Mouse (Mus musculus) NIH3T3 (cell line): Measurements from ENCODE around the gene Adamtsl2.

Experiments
- DNase-seq: peaks from one replicate; pipeline ENCODE4 v3.0.0-alpha.2; 2012; ENCODE audit warnings: low read depth

Adamtsl2 gene

GRCm38 (mm10) chr2:27079152-27079584 lies at the start of gene Adamtsl2:
Adamtsl2 (plus strand) TSS chr2:27079379.
- DNase-seq = peak; percentile 85

- DNase-seq = peak; percentile 40
These were observed 46.8 kb upstream of the Adamtsl2 start for GRCm38 (mm10) chr2:27032361-27032760.

GRCm38 (mm10) chr2:27036003-27036402 lies 43.2 kb upstream of the Adamtsl2 start:
- no peak for DNase-seq

- DNase-seq = no peak
These were observed 42.2 kb upstream of the Adamtsl2 start for GRCm38 (mm10) chr2:27037008-27037407.

- peak; percentile 88 for DNase-seq
These were observed 40.6 kb upstream of the Adamtsl2 start for GRCm38 (mm10) chr2:27038596-27038995.

GRCm38 (mm10) chr2:27039286-27039685 lies 39.9 kb upstream of the Adamtsl2 start:
- peak; percentile 27 for DNase-seq

DNA sequence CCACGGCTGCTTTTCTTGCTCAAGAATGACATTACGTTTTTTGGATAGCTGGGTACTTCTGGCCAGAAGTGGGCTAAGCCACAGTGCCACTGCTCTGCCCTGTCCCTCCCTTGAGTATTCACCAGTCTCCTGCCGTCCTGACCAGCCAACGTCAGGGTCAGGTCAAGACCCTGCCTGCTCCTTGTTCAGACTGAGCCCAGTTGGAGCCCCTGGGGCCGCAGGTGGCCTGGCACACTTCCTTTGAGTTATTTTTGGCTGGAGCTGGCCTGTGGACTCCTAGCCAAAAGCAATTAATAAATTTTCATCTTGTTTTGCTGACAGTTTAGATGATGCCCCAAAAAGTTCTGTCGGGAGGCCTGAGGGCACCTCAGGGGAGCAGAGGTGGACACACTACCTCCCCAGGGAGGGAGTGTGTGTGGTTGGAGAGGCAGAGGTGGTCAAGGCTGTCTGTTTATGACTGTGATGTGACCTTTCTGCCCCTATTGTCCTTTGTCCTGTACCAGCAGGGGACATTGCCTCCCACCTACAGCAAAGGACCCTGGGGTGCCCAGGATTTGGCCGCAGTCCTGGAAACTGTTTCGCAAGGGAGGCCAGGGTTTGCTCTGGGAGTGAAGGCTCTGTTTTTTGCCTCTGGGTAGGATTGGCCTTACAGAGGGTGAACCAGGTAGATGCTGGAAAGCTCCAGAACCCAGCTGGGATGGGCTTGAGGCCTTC lies 36.9 kb upstream of the Adamtsl2 start:
- peak; percentile 23 for DNase-seq

DNA sequence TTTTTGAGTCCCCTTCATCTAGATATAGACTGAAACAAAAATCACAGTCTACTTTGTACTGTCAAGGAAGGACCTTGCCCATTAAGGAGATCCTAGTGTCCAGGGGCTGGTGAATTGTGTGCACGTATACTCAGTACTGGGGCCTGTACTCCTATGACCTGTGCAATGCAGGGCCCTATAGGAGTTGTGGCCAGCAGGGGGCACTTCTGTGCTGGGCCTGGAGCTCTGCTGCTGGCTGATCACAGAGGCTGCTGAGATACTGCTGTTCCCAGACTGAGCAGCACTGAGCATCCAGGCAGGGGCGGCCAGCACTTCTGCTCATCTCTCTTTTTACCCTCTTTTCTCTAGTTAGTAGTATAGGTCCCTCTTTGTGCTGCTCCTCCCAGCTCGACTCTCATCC lies 35.7 kb upstream of the Adamtsl2 start:
- DNase-seq = peak; percentile 91

DNA sequence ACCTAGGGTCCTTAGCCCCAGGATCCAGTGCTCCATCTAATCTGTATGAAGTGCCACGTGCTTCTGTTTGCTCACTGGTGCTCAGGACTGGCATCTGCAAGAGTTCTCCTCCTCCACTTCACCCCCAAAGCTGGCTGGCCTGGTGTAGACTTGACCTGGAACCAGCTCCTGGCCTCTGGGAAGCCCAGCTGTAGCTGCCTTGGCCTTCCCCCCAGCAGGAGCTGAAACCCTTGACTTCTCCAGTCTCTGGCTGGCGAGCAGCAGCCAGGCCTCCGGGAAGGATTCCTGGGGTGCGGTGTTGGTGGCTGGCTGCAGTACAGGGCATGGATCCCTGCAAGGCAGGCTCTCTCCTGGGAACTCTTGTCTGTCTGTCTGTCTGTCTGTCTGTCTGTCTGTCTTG lies 35.0 kb upstream of the Adamtsl2 start:
- no peak for DNase-seq

- no peak for DNase-seq
These were observed 34.5 kb upstream of the Adamtsl2 start for GRCm38 (mm10) chr2:27044641-27045040.

DNA sequence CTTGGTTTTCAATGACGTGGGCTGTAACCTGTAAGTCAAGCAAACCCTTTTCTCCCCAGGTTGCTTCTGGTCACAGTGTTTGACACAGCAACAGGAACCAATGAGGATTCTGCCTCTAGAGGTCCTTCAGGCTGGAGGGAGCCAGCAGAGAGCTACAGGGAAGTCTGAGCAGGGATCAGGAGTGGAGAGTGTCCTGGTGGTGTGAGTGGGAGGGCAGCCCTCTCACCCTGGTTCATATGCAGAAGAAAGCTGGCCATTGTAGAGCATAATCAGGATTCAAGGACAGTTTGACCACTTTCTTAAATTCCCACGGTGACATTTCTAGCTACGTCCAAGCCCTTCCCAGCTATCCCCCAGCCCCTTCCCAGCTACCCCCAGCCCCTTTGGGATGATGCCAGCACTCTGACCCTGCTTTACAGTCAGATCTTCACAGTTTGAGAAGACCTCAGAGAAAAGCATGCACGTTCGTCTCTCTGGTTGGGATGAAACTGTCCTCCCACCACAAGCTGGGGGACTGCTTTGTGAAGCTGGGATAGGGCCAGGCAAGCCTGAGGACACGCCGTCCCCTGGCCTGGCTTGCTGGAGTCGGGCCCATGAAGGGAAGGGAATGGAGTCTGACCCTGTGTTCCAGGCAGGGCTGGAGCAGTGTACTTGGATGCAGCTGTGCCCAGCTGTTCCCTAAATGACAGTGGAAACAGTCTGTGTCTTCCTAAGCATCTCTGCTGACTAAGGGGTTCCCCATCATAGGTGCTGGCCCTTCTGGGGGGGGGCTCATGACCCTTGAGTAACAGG lies 33.0 kb upstream of the Adamtsl2 start:
- no peak for DNase-seq

DNA sequence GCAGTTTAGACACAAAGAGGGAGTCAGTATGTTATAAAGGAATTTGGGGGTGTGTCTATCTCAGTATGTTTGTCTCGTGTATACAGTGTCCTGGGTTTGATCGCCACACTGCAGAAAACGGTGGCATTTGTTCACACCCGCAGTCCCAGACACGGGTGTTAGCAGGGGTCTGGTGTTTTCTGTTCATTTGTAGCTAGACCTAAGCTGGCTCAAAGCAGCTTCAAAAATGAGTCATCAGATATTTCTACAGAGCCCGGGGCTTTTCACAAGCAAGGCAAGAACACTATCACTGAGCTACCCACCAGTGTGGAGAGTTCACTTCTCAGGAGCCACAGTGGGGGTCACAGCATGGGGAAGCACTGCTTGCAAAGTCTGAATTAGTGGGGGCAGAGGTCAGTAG lies 29.8 kb upstream of the Adamtsl2 start:
- peak; percentile 30 for DNase-seq

DNA sequence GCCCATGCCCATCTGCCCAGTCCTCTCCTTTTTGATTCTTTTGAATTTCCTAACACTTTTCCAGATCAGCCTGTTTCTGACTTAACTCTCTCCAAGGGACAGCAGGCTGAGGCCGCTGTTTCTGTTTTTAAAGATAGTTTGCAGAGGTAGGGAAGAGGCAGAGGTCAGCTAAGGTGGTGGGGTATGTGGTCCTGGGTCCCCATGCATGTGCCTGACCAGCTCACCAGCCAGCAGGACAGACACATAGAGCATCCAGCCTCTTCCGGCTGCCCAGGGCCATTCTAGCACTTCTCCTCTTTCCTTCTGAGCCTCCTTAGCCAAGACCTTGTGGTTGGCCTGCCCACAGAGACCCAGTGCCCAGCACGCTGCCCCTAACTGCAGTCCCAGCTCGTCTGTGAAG lies 20.9 kb upstream of the Adamtsl2 start:
- DNase-seq = no peak

DNA sequence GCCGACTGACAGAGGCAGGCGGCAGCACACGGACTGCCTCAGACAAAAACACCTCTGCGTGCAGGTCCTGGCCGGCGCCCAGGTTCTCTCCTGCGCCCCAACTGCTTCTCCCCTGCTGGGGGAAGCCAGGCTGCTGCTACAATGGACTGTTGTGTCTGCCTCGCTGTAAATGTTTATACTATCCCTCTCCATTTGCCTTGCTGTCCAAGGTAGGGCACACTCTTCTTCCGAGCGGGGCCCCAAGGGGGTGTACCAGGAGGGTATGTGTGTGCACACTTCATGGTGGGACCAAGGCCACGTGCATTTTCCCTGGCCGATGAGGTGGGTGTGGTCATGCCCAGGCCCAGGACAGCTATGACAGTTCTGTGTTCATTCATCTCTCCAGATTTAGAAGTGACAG lies 20.4 kb upstream of the Adamtsl2 start:
- DNase-seq = no peak

DNA sequence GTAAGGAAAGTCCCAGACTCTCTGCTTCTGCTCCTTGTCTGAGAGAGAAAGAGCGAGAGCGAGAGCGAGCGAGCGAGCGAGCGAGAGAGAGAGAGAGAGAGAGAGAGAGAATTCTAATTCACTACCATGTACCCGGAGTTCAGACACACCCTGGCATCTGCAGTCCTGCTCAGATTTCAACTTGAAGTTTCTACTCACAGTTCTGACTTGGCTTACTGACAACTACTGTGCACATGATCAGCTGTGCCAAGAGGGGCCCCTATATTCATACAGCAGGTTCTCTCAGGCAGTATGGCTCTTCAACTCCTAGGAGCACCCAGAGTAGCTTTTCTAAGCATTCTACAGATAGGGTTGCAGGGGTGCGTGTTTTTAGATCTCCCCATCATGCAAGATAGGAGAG lies 20.0 kb upstream of the Adamtsl2 start:
- DNase-seq = peak; percentile 28

- no peak for DNase-seq
These were observed 12.1 kb upstream of the Adamtsl2 start for GRCm38 (mm10) chr2:27067124-27067523.

DNA sequence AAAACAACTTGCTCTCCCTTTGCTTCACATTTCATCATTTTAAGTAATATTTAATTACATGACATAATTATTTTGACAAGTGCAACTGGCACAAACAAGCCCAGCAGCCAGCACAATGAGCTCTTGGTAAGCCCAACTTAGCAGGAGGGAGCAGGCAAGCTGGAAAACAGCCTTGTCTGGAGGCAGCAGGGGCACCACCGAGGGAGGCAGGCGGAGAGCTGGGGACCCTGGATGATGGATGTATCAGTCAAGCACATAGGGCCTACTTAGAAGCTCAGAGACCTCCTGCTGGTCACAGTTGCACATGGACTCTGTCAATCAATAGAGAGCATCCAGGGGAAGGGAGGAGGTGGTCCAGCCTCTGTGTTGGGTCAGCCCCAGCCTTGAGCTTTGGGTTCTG lies 11.2 kb upstream of the Adamtsl2 start:
- no peak for DNase-seq

- DNase-seq = no peak
These were observed 9.5 kb upstream of the Adamtsl2 start for GRCm38 (mm10) chr2:27069646-27070045.

- DNase-seq = no peak
These were observed 8.8 kb upstream of the Adamtsl2 start for GRCm38 (mm10) chr2:27070247-27070813.

DNA sequence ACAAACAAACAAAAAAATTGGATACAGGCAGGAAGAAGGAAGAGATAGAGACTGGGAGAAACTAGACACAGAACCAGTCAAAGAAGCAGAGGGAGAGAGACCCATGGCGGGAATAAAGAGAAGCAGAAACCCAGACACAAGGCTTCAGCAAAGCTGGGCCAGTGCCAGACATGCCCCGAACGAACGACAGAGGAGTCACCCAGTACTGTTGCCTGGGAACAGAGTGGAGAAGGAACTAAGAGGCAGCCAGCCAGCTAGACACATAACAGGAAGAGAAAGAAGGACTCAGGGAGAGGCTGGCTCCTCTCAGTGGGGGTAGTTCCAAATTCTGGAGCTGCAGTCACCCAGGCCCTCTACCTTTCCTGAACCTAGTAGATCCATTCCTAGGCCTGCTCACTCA lies 8.0 kb upstream of the Adamtsl2 start:
- peak; percentile 24 for DNase-seq

GRCm38 (mm10) chr2:27071978-27072377 lies 7.2 kb upstream of the Adamtsl2 start, which contains the start of gene Mymk:
Mymk (minus strand) TSS chr2:27072179.
- no peak for DNase-seq

- no peak for DNase-seq
These were observed 5.8 kb upstream of the Adamtsl2 start for GRCm38 (mm10) chr2:27073407-27073806.

DNA sequence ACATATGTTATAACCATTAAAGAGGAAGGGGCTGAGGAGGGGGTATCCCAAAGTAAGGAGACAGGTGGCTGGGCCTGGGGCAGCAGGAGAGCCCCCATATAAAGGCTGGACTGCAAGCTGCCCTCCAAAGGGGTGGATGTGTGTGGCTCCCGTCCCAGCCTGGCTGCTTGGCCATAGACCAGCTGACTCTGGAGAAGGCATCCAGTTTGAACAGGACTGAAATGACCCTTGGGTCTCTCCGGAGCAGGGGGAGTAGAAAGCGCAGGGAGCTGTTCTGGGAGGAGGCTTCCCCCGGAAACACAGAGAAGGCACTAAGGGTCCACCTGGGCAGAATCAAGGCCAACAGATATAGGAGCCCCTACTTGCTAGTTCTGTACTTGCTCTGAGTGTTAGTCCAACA lies 4.4 kb upstream of the Adamtsl2 start:
- DNase-seq = no peak
